Mouse (Mus musculus): ENCODE results near the gene Arhgap22. TPM values are rescaled to one million over a fixed set of nuclear protein-coding genes. Genes with fewer than 3 reads are reported as not detected.

The Arhgap22 gene
- total and polyA plus RNA-seq, 3 experiments = 0.17 to 0.39 (median 0.29) TPM

GRCm38 (mm10) chr14:33278374-33278773, 64.5 kb downstream of the Arhgap22 start:
- H3K27ac ChIP-seq (ENCODE audit: insufficient read depth, low read depth) = no peak overlapping the region
- TF ChIP-seq E2F4 (IDR thresholded peaks at IDR 0.05; ENCODE audit: insufficient replicate concordance, low read depth, low read length) (no peak), POLR2A (IDR thresholded peaks at IDR 0.05; ENCODE audit: low read depth, low read length) (no peak), MEF2A (IDR thresholded peaks at IDR 0.05; ENCODE audit: borderline replicate concordance, low read depth, low read length) (no peak), MAFK (IDR thresholded peaks at IDR 0.05; ENCODE audit: insufficient replicate concordance, low read length) (no peak), TBP (conservative IDR thresholded peaks at IDR 0.05; ENCODE audit: low read depth, low read length) (no peak), IRF4 (IDR thresholded peaks at IDR 0.05; ENCODE audit: low read depth, low read length) (no peak), TCF12 (IDR thresholded peaks at IDR 0.05; ENCODE audit: low read depth, low read length) (no peak), ZKSCAN1 (IDR thresholded peaks at IDR 0.05; ENCODE audit: borderline replicate concordance, low read depth, low read length) (no peak), RCOR1 (conservative IDR thresholded peaks at IDR 0.05; ENCODE audit: low read depth, low read length) (no peak), PAX5 (IDR thresholded peaks at IDR 0.05; ENCODE audit: low read length) (no peak), JUN (IDR thresholded peaks at IDR 0.05; ENCODE audit: insufficient read depth, low read depth, low read length) (no peak), USF2 (conservative IDR thresholded peaks at IDR 0.05; ENCODE audit: low read depth, low read length) (no peak), MAZ (IDR thresholded peaks at IDR 0.05; ENCODE audit: low read depth, low read length) (no peak), SMC3 (IDR thresholded peaks at IDR 0.05; ENCODE audit: low read depth, low read length) (no peak), ELF1 (IDR thresholded peaks at IDR 0.05; ENCODE audit: low read depth, low read length) (no peak), ZC3H11A (IDR thresholded peaks at IDR 0.05; ENCODE audit: low read depth, low read length) (no peak), CHD2 (IDR thresholded peaks at IDR 0.05; ENCODE audit: low read length) (no peak), BHLHE40 (IDR thresholded peaks at IDR 0.05; ENCODE audit: low read depth, low read length) (no peak)
- no peak for DNase-seq (ENCODE audit: extremely low read depth)
- no peak overlapping the region for H3K4me2 ChIP-seq (ENCODE audit: insufficient read depth, low read depth, poor library complexity, severe bottlenecking)
- H3K4me1 ChIP-seq (ENCODE audit: control insufficient read depth in 1 of 2, insufficient read depth in 2 of 2) = no peaks in the 10 kb centered on the region
- dilution Hi-C loops (cut with MboI; ENCODE audit: extremely low pct_ligation_motif_present, extremely low pct_unique_long_range_greater_than_20kb, low sequenced_read_pairs) (no loop called here), in situ Hi-C loops (cut with MboI; ENCODE audit: low pct_ligation_motif_present, low pct_unique_long_range_greater_than_20kb, low sequenced_read_pairs) (no loop called here)
- no peak overlapping the region for H3K4me3 ChIP-seq (replicated peaks in 1 of 3; ENCODE audit: low read depth in 2 of 3, low read length in 2 of 3, poor library complexity in 1 of 3)
- no peak overlapping the region for H3K9ac ChIP-seq (ENCODE audit: insufficient read depth, low read depth)
- 0 out of 2 replicates have a peak, but pooled peaks cover 2% of the 10 kb centered on the region for H3K79me2 ChIP-seq (replicated peaks; ENCODE audit: control insufficient read depth, extremely low read depth, insufficient read depth, poor library complexity, severe bottlenecking)
- no peaks in the 10 kb centered on the region for H3K27me3 ChIP-seq (replicated peaks)
- no peaks in the 10 kb centered on the region for H3K36me3 ChIP-seq (replicated peaks in 1 of 2; ENCODE audit: control insufficient read depth in 1 of 2, insufficient read depth in 1 of 2, low read length in 1 of 2)
- H3K9me3 ChIP-seq (replicated peaks; ENCODE audit: low read length) = no peaks in the 10 kb centered on the region

GRCm38 (mm10) chr14:33280921-33281320, 67.1 kb downstream of the Arhgap22 start:
- Histone ChIP-seq H3K27me3 (replicated peaks) (no peaks in the 10 kb centered on the region), H3K27ac (ENCODE audit: insufficient read depth, low read depth) (no peak overlapping the region), H3K4me3 (replicated peaks in 1 of 3; ENCODE audit: low read depth in 2 of 3, low read length in 2 of 3, poor library complexity in 1 of 3) (no peak overlapping the region), H3K36me3 (replicated peaks in 1 of 2; ENCODE audit: control insufficient read depth in 1 of 2, insufficient read depth in 1 of 2, low read length in 1 of 2) (no peaks in the 10 kb centered on the region), H3K4me1 (ENCODE audit: control insufficient read depth in 1 of 2, insufficient read depth in 2 of 2) (no peaks in the 10 kb centered on the region), H3K9me3 (replicated peaks; ENCODE audit: low read length) (no peaks in the 10 kb centered on the region), H3K79me2 (replicated peaks; ENCODE audit: control insufficient read depth, extremely low read depth, insufficient read depth, poor library complexity, severe bottlenecking) (no peaks in the 10 kb centered on the region), H3K9ac (ENCODE audit: insufficient read depth, low read depth) (no peak overlapping the region), H3K4me2 (ENCODE audit: insufficient read depth, low read depth, poor library complexity, severe bottlenecking) (no peak overlapping the region)
- DNase-seq (ENCODE audit: extremely low read depth) = no peak
- dilution Hi-C loops (cut with MboI; ENCODE audit: extremely low pct_ligation_motif_present, extremely low pct_unique_long_range_greater_than_20kb, low sequenced_read_pairs) = no loop called here
- TF ChIP-seq CTCF (conservative IDR thresholded peaks at IDR 0.05 in 1 of 2, IDR thresholded peaks at IDR 0.05 in 1 of 2; ENCODE audit: low read depth in 2 of 2, low read length in 2 of 2) (no peak), ZC3H11A (IDR thresholded peaks at IDR 0.05; ENCODE audit: low read depth, low read length) (no peak), USF1 (IDR thresholded peaks at IDR 0.05; ENCODE audit: low read depth, low read length) (no peak), KAT2A (IDR thresholded peaks at IDR 0.05; ENCODE audit: insufficient replicate concordance, low read length) (no peak), ZNF384 (IDR thresholded peaks at IDR 0.05; ENCODE audit: low read depth, low read length) (no peak), E2F4 (IDR thresholded peaks at IDR 0.05; ENCODE audit: insufficient replicate concordance, low read depth, low read length) (no peak), ZKSCAN1 (IDR thresholded peaks at IDR 0.05; ENCODE audit: borderline replicate concordance, low read depth, low read length) (no peak), TBP (conservative IDR thresholded peaks at IDR 0.05; ENCODE audit: low read depth, low read length) (no peak), MEF2A (IDR thresholded peaks at IDR 0.05; ENCODE audit: borderline replicate concordance, low read depth, low read length) (no peak), USF2 (conservative IDR thresholded peaks at IDR 0.05; ENCODE audit: low read depth, low read length) (no peak), MAX (IDR thresholded peaks at IDR 0.05; ENCODE audit: low read length) (no peak), PAX5 (IDR thresholded peaks at IDR 0.05; ENCODE audit: low read length) (no peak), POLR2AphosphoS2 (IDR thresholded peaks at IDR 0.05; ENCODE audit: low read depth, low read length) (no peak), MAZ (IDR thresholded peaks at IDR 0.05; ENCODE audit: low read depth, low read length) (no peak)
- in situ Hi-C loops (cut with MboI; ENCODE audit: low pct_ligation_motif_present, low pct_unique_long_range_greater_than_20kb, low sequenced_read_pairs) = no loop called here

Measured in CH12.LX (cell line).